Mouse (Mus musculus) ES-E14 (cell line): ENCODE data around the gene Trappc3. TPM values are rescaled to one million over a fixed set of nuclear protein-coding genes. Genes with fewer than 3 reads are reported as not detected.

Source experiments
- DNase-seq: peaks from one replicate; pipeline ENCODE4 v3.0.0-alpha.2; 2013; ENCODE audit warnings: low read depth, low spot score
- H3K27ac ChIP-seq: 2 replicates; pipeline ENCODE4 v1.5.1; 2012; ENCODE audit warnings: low read depth, mild to moderate bottlenecking, low read length, moderate library complexity, mixed read lengths; ENCODE audit not compliant: poor library complexity, insufficient read depth, severe bottlenecking
- H3K36me3 ChIP-seq: 2 replicates; pipeline ENCODE4 v1.6.1; 2012; ENCODE audit warnings: mild to moderate bottlenecking, low read length, moderate library complexity, mixed read lengths; ENCODE audit not compliant: control insufficient read depth, poor library complexity, insufficient read depth, severe bottlenecking
- H3K4me1 ChIP-seq, 2 experiments: fragments of 150-350 bp in 1 of 2; sonication (generic) in 1 of 2; 2 replicates each; pipeline ENCODE4 v1.6.1; 2012; ENCODE audit warnings: low read length in 2 of 2, mild to moderate bottlenecking in 1 of 2, mixed read lengths in 1 of 2; ENCODE audit not compliant: control insufficient read depth in 2 of 2, insufficient read depth in 2 of 2, poor library complexity in 1 of 2
- H3K4me3 ChIP-seq, 2 experiments: fragments of 150-350 bp in 1 of 2; sonication (generic) in 1 of 2; 2 replicates each; pipeline ENCODE4 v1.5.1; 2012; ENCODE audit warnings: low read length in 2 of 2, low read depth in 1 of 2, mild to moderate bottlenecking in 1 of 2, mixed read lengths in 1 of 2; ENCODE audit not compliant: insufficient read depth in 1 of 2, poor library complexity in 1 of 2, severe bottlenecking in 1 of 2
- H3K9ac ChIP-seq: 2 replicates; pipeline ENCODE4 v1.6.1; 2012; ENCODE audit warnings: low read depth, mild to moderate bottlenecking, low read length, mixed read lengths; ENCODE audit not compliant: poor library complexity, insufficient read depth, severe bottlenecking
- H3K9me3 ChIP-seq: fragments of 150-350 bp; sonication (generic); 2 replicates; pipeline ENCODE4 v1.6.1; 2012; ENCODE audit warnings: low read depth, mild to moderate bottlenecking, low read length; ENCODE audit not compliant: control insufficient read depth, insufficient read depth
- CHD2 ChIP-seq: IDR thresholded peaks from 2 replicates; pipeline ENCODE4 v1.6.1; 2014; ENCODE audit warnings: mild to moderate bottlenecking, low read depth, low read length, inconsistent platforms
- HCFC1 ChIP-seq: IDR thresholded peaks from 2 replicates; pipeline ENCODE4 v1.6.1; 2012; ENCODE audit warnings: low read length, inconsistent platforms, borderline replicate concordance; ENCODE audit not compliant: insufficient read depth
- MAFK ChIP-seq: IDR thresholded peaks from 2 replicates; pipeline ENCODE4 v1.6.1; 2014; ENCODE audit warnings: mild to moderate bottlenecking, low read depth, low read length, inconsistent platforms; ENCODE audit not compliant: insufficient read depth
- ZC3H11A ChIP-seq: IDR thresholded peaks from 2 replicates; pipeline ENCODE4 v1.6.1; 2012; ENCODE audit warnings: low read depth, mild to moderate bottlenecking, inconsistent platforms, low read length, borderline replicate concordance
- ZNF384 ChIP-seq: IDR thresholded peaks from 2 replicates; pipeline ENCODE4 v1.6.1; 2012; ENCODE audit warnings: low read depth, low read length, inconsistent platforms
- in situ Hi-C, 2 experiments: fragments of 600-800 bp; cut with MboI; formaldehyde crosslinking; loops; one replicate each; pipeline ENCODE4 v1.15.1; 2025; ENCODE audit warnings: low sequenced_read_pairs in 2 of 2, inconsistent platforms in 1 of 2; ENCODE audit not compliant: unreplicated experiment in 2 of 2
- total RNA-seq: library from RNA; depleted of rRNA; stranded (reverse); fragments of 300-350 nt; gene quantifications from 2 replicates; pipeline ENCODE4 v1.2.3, GENCODE M21; 2012

Trappc3 gene
- total RNA-seq, 1 experiment: 54.8 TPM

- H3K4me1 ChIP-seq: peaks cover 0 to 5% of the 10 kb centered on the region in 2 experiments; a peak in 2 of 4 replicates
- no peak overlapping the region for H3K4me3 ChIP-seq
- H3K36me3 ChIP-seq: peaks cover 35% of the 10 kb centered on the region
- in situ Hi-C loops: no loop called here
- no peak for TF ChIP-seq CHD2
- no peak overlapping the region for H3K27ac ChIP-seq
- 0 out of 2 replicates have a peak overlapping the region, but pooled peaks have one; percentile 4 for H3K9ac ChIP-seq
- no peak for DNase-seq
- no peaks in the 10 kb centered on the region for H3K9me3 ChIP-seq
Observed at GRCm38 (mm10) chr4:126319806-126320205, 57.7 kb downstream of the Trappc3 start.

GRCm38 (mm10) chr4:126321111-126321853 lies 59.2 kb downstream of the Trappc3 start, which contains the start of gene Adprhl2:
Gene Adprhl2, minus strand, starts transcription at chr4:126321703.
- in situ Hi-C loops: no loop called here
- Histone ChIP-seq H3K36me3 (peaks cover 27% of the 10 kb centered on the region), H3K9me3 (no peaks in the 10 kb centered on the region), H3K27ac (peak within 1 kb of the TSS; percentile 87), H3K4me1 (peaks cover 0 to 11% of the 10 kb centered on the region in 2 experiments; a peak in 2 of 4 replicates), H3K9ac (peak within 1 kb of the TSS; percentile 91), H3K4me3 (peak within 1 kb of the TSS; percentile 80 to 97)
- DNase-seq: peak; percentile 97
- no peak for TF ChIP-seq CHD2
- TF ChIP-seq HCFC1: peak; percentile 86
- TF ChIP-seq ZNF384: peak; percentile 78
- TF ChIP-seq MAFK: no peak
- peak; percentile 34; the same call in 1 of the 2 replicates for TF ChIP-seq ZC3H11A

- DNase-seq: no peak
- no peak for TF ChIP-seq ZNF384
- peaks cover 21% of the 10 kb centered on the region for H3K36me3 ChIP-seq
- H3K9me3 ChIP-seq: no peaks in the 10 kb centered on the region
- H3K9ac ChIP-seq: peak overlapping the region; percentile 40; the same call in 1 of the 2 replicates
- H3K4me1 ChIP-seq: peaks cover 0 to 11% of the 10 kb centered on the region in 2 experiments; a peak in 2 of 4 replicates
- in situ Hi-C loops: no loop called here
- H3K4me3 ChIP-seq: peak overlapping the region; percentile 40 to 44
- no peak overlapping the region for H3K27ac ChIP-seq
Observed at GRCm38 (mm10) chr4:126321854-126322511, 59.9 kb downstream of the Trappc3 start.

GRCm38 (mm10) chr4:126322646-126323045 lies 60.5 kb downstream of the Trappc3 start:
- Histone ChIP-seq H3K27ac (no peak overlapping the region), H3K4me1 (peaks cover 0 to 11% of the 10 kb centered on the region in 2 experiments; a peak in 2 of 4 replicates), H3K4me3 (no peak overlapping the region), H3K9ac (no peak overlapping the region), H3K36me3 (peaks cover 15% of the 10 kb centered on the region), H3K9me3 (no peaks in the 10 kb centered on the region)
- in situ Hi-C loops: no loop called here
- TF ChIP-seq HCFC1: no peak
- TF ChIP-seq CHD2: no peak
- TF ChIP-seq MAFK: no peak
- no peak for TF ChIP-seq ZC3H11A
- TF ChIP-seq ZNF384: no peak
- DNase-seq: no peak
